Mouse (Mus musculus): ENCODE results near the gene 9230102O04Rik. TPM values are rescaled to one million over a fixed set of nuclear protein-coding genes. Genes with fewer than 3 reads are reported as not detected.

The 9230102O04Rik gene
- total RNA-seq, 2 experiments from 2014 or later, result not detected

DNA sequence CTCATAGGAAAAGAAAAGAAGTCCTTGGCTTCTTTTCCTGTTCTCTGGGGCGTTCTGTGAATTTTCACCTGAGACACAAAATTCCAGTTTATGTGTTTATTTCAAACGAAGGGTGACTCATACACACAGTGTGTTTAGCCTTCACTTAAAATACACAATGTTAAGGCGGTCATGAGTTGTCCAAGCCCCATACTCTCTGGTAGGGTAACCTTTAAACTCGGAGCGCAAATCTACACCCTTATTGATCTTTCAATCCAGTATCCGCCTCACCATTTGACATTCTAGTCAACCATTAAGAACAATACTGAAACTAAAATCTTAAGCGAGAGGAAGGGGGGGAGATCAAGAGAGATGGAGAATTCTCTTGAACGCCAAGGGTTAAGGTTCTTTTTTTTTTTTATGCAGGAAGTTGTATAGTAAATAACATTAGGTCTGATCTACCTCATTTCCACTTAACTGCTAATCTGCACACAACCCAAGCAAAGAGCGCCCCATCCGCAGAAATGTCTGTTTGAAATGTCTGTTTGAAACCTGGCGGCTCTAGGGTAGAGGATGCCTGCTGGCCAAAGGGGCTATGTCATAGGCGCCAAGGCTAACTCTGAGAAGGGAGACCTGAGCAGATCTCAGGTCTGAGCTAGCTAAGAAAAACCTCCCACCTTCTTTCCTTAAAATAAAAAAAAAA, 13.5 kb downstream of the 9230102O04Rik start:
- intact Hi-C loops (cut with DNase I), result loop anchor here (5.0 kb wide), 1 partner anchor 799 kb away; no protein-coding TSS in a partner anchor
- no peak for DNase-seq (ENCODE audit: low spot score in 2 of 2)

GRCm38 (mm10) chr2:9875220-9875619, 14.1 kb downstream of the 9230102O04Rik start:
- intact Hi-C loops (cut with DNase I), result loop anchor here (5.0 kb wide), 1 partner anchor 798 kb away; no protein-coding TSS in a partner anchor
- no peak for DNase-seq (ENCODE audit: low spot score in 2 of 2)

DNA sequence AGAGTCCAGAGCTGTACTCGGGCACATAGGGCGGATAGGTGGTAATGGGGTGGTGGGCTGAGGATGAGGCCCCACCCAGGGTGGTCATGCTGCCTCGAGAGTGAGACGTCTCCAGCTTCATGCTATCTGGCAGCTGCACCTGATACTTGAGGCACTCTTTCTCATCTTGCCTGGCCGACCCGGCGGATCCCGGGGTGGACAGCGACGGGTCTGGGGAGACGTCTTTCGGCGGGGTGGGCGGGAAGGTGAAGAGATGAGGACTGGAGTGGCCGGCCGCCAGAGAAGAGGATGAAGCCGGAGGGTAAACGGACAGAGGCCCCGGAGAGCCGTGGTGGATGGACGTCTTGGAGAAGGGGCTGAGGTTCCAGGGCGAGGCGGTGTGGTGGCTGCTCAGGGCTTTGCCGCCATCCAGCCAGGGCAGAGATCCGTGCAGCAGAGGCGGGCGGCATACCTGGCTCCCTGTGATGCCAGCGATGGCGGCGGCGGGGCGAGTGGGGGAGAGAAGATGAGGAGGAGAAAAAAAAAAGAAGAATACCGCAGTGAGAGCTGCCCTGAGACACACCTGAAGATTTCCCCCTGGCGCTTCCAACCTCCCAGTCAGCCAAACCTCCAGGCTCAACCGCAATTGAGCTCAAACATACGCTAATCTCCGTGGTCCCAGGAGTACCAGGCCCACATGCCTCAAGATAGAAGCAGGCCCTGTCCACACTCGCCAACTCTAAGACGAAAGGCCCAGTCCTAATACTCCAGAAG, 14.7 kb downstream of the 9230102O04Rik start:
- intact Hi-C loops (cut with DNase I), result loop anchor here (5.0 kb wide), 1 partner anchor 797 kb away; no protein-coding TSS in a partner anchor
- DNase-seq (ENCODE audit: low spot score in 2 of 2), result no peak

DNA sequence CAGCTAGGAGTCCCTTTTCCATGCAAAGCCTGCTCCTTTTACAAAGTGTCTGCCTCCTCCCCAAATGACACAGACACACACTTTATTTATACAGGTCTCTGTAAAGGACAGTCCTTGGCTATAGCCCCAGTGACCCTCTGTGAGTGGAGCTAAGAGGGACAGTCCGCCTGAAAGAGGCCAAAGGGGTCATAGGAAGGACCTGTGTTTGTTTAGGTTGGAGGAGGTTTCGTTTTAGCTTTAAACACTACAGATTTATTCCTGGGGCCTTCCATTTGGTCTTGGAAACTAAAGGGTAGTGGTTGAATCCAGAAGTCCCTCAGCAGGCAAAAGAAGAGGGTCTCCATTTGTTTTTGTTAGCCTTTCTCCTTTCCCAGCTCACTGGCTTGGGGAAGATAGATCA, 15.6 kb downstream of the 9230102O04Rik start:
- intact Hi-C loops (cut with DNase I), result no loop called here
- DNase-seq (ENCODE audit: low spot score in 2 of 2), result no peak

DNA sequence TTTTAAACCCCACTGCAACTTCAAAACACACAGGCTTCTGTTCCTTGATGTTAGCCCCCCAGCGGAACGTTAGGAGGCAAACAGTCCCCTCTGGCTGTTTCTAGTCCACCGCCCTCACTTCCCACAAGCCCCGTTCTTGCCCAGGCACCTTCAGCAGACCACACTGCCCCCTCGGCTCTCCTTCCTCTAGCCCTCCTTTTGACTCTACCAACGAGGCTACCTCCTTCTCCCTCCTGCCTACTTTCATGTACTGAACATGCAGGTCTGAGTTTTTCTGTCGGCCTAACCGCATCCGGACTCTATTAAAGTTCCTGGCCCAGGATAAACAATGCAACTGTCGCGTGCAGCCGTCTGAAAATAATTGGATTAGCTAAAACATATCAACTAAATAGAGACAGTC, 16.7 kb downstream of the 9230102O04Rik start:
- no peak for DNase-seq (ENCODE audit: low spot score in 2 of 2)
- intact Hi-C loops (cut with DNase I), result no loop called here

DNA sequence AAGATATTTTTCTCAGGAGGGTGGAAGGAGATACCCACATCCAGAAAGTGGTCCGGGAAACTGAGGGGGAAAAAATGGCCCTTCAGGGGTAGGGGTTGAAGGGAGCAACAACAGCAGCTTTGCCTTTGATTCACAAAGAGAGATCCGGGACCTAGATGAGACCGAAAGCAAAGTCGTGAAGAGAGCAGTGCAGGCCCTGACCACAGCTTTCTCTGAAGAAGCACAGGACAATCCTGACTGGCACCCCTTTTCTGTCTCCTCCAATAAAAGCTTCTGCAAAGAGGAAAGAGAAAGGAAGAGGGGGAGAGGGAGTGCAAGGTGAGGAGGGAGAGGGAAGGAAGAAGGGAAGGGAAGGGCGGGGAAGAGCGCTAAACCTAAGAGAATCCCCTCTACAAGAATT, 17.5 kb downstream of the 9230102O04Rik start:
- intact Hi-C loops (cut with DNase I), result no loop called here
- no peak for DNase-seq (ENCODE audit: low spot score in 2 of 2)

DNA sequence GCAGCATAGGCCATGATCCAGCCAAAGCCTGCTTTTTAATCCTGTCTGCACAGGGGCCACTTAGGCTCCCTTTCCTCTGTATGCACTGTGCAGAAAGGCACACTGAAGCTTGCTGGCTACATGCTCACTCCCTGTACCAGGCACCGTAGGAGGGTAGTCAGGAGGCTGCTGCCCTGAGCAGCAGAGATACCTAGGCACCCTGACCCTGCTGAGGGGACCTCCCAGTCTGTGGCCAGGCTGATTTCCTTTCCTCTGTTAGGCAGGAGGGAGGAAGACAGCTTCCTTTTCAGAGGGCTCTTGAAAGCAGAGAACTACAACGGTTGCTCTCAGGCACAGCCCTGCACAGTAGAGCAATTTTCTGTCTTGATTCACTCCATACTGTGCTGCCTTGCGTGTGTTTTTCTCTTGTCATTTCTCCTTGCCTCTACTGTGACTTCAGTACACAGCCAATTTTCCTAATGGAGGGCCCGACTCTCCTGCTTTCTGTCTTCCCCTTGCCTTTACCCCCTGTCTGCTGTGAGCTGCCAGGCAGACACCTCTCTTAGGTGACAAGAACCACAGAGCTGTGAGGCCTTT, 18.1 kb downstream of the 9230102O04Rik start:
- intact Hi-C loops (cut with DNase I), result no loop called here
- DNase-seq (ENCODE audit: low spot score in 2 of 2), result no peak

GRCm38 (mm10) chr2:9867092-9867825, 22.1 kb downstream of the 9230102O04Rik start:
- intact Hi-C loops (cut with DNase I), result no loop called here
- no peak for DNase-seq (ENCODE audit: low spot score in 2 of 2)

DNA sequence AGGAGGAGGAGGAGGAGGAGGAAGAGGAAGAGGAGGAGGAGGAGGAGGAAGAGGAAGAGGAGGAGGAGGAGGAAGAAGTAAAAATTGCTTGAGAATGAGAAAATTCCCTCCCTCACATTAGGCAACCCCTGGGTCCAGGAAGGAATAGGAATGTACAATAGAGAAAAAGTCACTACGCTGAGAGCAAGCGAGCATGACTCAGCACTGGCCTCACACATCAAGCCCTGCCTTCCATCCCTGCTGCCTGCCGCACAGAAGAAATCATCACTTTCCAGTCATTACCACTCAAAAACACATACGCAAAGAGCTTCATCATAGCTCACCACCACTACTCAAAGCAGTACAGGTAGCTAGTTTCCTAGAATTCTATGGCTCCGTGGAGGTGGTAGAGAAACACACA, 28.6 kb downstream of the 9230102O04Rik start:
- intact Hi-C loops (cut with DNase I), result no loop called here
- DNase-seq (ENCODE audit: low spot score in 2 of 2), result no peak

DNA sequence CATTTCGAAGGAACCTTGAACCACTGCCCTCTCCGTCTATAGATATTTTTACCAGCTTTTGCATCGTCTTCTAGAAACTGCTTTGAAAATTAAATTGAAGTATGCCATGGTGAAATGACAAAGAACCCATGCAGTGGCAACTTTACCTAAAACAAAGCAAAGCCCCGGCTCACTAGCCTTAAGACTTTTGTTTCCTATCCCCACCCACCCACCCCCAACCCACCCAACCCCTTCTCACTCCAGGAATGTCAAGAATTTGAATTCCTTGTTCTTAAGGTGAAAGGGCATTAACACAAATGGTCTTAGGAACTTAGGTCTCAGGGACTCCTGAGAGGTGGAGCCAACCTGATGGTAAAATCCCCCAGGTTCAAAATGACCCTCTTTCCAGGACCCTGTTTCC, 33.5 kb downstream of the 9230102O04Rik start:
- DNase-seq (ENCODE audit: low spot score in 2 of 2), result no peak
- intact Hi-C loops (cut with DNase I), result no loop called here

GRCm38 (mm10) chr2:9852851-9853576, 36.3 kb downstream of the 9230102O04Rik start:
- intact Hi-C loops (cut with DNase I), result no loop called here
- DNase-seq (ENCODE audit: low spot score in 2 of 2), result no peak

DNA sequence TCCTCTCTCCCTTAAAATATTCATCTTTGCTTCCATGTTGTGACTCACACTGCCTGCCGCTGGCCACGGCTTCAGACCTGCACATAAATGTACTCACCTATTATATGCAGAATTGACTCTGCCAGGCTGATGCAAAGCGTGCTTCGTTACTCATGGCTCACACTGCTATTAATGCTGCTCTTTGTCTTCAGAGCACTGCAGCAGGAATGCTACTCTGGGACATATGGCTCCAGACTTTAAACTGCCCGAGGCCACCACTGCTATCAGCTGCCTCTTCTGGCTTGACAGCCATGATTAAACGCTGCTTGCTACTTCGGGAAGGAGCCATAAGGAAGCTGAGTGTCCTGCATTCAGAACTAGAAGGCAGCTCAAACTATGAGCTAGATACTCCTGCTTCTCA, 54.1 kb downstream of the 9230102O04Rik start:
- no peak for DNase-seq (ENCODE audit: low spot score in 2 of 2)
- intact Hi-C loops (cut with DNase I), result no loop called here

DNA sequence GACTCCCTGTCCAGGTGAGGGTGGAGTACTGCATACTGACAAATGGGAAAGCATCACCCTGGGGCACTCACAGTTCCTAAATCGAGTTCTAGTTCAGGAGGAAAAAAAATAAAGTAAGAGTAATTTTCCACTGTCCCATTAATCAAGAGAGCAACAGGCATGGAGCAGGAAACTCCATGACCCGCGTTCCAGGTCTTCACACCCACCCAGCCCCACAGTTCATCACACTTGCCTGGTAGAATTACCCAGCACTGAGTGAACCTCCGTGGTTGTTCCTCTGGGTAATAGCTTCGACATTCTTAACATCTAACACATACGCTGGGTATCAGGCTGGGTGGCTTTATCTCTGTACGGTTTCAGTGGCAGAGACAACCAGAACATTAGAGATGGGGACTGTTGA, 55.6 kb downstream of the 9230102O04Rik start:
- DNase-seq (ENCODE audit: low spot score in 2 of 2), result no peak
- intact Hi-C loops (cut with DNase I), result no loop called here

Other genes with a start within 250 kb of the 9230102O04Rik start
- not detected for gene 4930412O13Rik, start 8.3 kb downstream of the 9230102O04Rik start, total RNA-seq (2021)
- not detected for gene Gata3, start 494 bp upstream of the 9230102O04Rik start, total RNA-seq (2021)
- gene Taf3, start 159.1 kb upstream of the 9230102O04Rik start, total RNA-seq (2021), result 10 to 100 TPM; 14.6 to 15.2 TPM
- gene Atp5c1, start 191.0 kb upstream of the 9230102O04Rik start, total RNA-seq (2021), result 100 to 1,000 TPM; 243 to 265 TPM
- 10 to 100 TPM; 10.7 to 12.6 TPM for gene Kin, start 191.1 kb upstream of the 9230102O04Rik start, total RNA-seq (2021)
- gene Itih2, start 241.9 kb upstream of the 9230102O04Rik start, total RNA-seq (2021), result 1 to 10 TPM; 3.2 to 3.5 TPM